In genomic region chr10:59900939-59901338, GRCm38 (mm10) we compare ENCODE assay signal across 9 mouse cellular contexts. TPM values are rescaled to one million over a fixed set of nuclear protein-coding genes. Genes with fewer than 3 reads are reported as not detected.
A peak's percentile ranks its signal among the peaks of the same experiment; 100 is the strongest.
DNase-seq lines count a peak whose midpoint lies in the region; ATAC-seq and TF ChIP-seq lines count a peak whose summit lies in the region.
"Had no signal": no experiment of that assay in that cellular context is flagged by ENCODE, and none has a peak within 500 bp of the region (broad histone marks: within the 10 kb centered on the region; RNA-seq: fewer than 3 reads in every experiment).

No protein-coding gene starts in this region.

- no peaks in the 10 kb centered on the region for H3K9me3 ChIP-seq in heart, embryonic 13.5 days
- no peaks in the 10 kb centered on the region for H3K9me3 ChIP-seq in liver, postnatal 0 days (ENCODE audit: low read length)
- H3K9me3 ChIP-seq: neural tube, embryonic 12.5 days had no signal

- peaks cover 28% of the 10 kb centered on the region for H3K36me3 ChIP-seq in heart, embryonic 13.5 days
- peaks cover 27% of the 10 kb centered on the region for H3K36me3 ChIP-seq in liver, postnatal 0 days (replicated peaks; ENCODE audit: insufficient read depth, low read length)

- intact Hi-C loops in left cerebral cortex, postnatal 25 days (cut with DNase I) = no loop called here

- H3K4me2 ChIP-seq in heart, embryonic 13.5 days = no peak overlapping the region
- H3K4me2 ChIP-seq in liver, postnatal 0 days (ENCODE audit: low read depth, low read length) = no peak overlapping the region
- H3K4me2 ChIP-seq: neural tube, embryonic 12.5 days had no signal

- H3K27me3 ChIP-seq in heart, embryonic 13.5 days (replicated peaks) = no peaks in the 10 kb centered on the region
- no peaks in the 10 kb centered on the region for H3K27me3 ChIP-seq in liver, postnatal 0 days (ENCODE audit: insufficient read depth, low read length)
- H3K27me3 ChIP-seq: neural tube, embryonic 12.5 days had no signal

- TF ChIP-seq EP300 in liver, postnatal 0 days (IDR thresholded peaks at IDR 0.05; ENCODE audit: low read depth) = no peak

- no peak for ATAC-seq in heart, embryonic 13.5 days (ENCODE audit: extremely low read depth, insufficient number of reproducible peaks, low FRiP score, low TSS enrichment)
- ATAC-seq in liver, postnatal 0 days = no peak

- peaks cover 74% of the 10 kb centered on the region for H3K4me1 ChIP-seq in heart, embryonic 13.5 days
- H3K4me1 ChIP-seq in liver, postnatal 0 days (ENCODE audit: insufficient read depth) = peaks cover 42% of the 10 kb centered on the region

- H3K9ac ChIP-seq in heart, embryonic 13.5 days = no peak overlapping the region
- H3K9ac ChIP-seq in liver, postnatal 0 days (replicated peaks) = no peak overlapping the region
- H3K9ac ChIP-seq: neural tube, embryonic 12.5 days had no signal

- DNase-seq in embryo, embryonic 11 days = peak; percentile 27
- DNase-seq in embryo, embryonic 10 days (ENCODE audit: low spot score) = no peak
- peak; percentile 66 for DNase-seq in CD4-positive helper T cell, adult 2 months (ENCODE audit: low read depth, low spot score)
- DNase-seq in liver, postnatal 0 days = no peak
- DNase-seq in thymus, postnatal 4 days = peak; percentile 66
- no peak for DNase-seq in ovary, postnatal 14 days (ENCODE audit: low spot score)
- DNase-seq in left cerebral cortex, postnatal 25 days (ENCODE audit: low spot score in 2 of 2) = no peak

- WGBS in heart, embryonic 13.5 days = 22% methylated on average over 4 of the region's 4 CpGs
- 56% methylated on average over 4 of the region's 4 CpGs for WGBS in liver, postnatal 0 days (ENCODE audit: insufficient replicate concordance)

- peak overlapping the region; percentile 97 for H3K27ac ChIP-seq in heart, embryonic 13.5 days (replicated peaks)
- peak overlapping the region; percentile 94 for H3K27ac ChIP-seq in liver, postnatal 0 days (ENCODE audit: low read depth)

- no peak for TF ChIP-seq CTCF in liver, postnatal 0 days (IDR thresholded peaks at IDR 0.05; ENCODE audit: low read depth)

- H3K4me3 ChIP-seq in heart, embryonic 13.5 days = no peak overlapping the region
- no peak overlapping the region for H3K4me3 ChIP-seq in liver, postnatal 0 days (ENCODE audit: low read depth, low read length)
- H3K4me3 ChIP-seq: neural tube, embryonic 12.5 days had no signal

RNA-seq across cellular contexts. Expression of gene Dnajb12, which starts 21.6 kb away (rescaled TPM):
- polyA plus RNA-seq in heart, embryonic 13.5 days (2015; fragmentation: Nextera tagmentation; extraction: Ambion mirVana) = 22.9 and 23.7 TPM in 2 replicates
- polyA plus RNA-seq in liver, postnatal 0 days (2015; fragmentation: Nextera tagmentation; extraction: Ambion mirVana) = 15.5 and 17.0 TPM in 2 replicates
- 10 to 100 TPM; 49.7 to 52.8 TPM for total RNA-seq in left cerebral cortex, postnatal 25 days (2021)

RNA-seq across cellular contexts. Expression of gene Ddit4, which starts 50.7 kb away (rescaled TPM):
- 19.7 and 24.5 TPM in 2 replicates for polyA plus RNA-seq in heart, embryonic 13.5 days (2015; fragmentation: Nextera tagmentation; extraction: Ambion mirVana)
- polyA plus RNA-seq in liver, postnatal 0 days (2015; fragmentation: Nextera tagmentation; extraction: Ambion mirVana) = 3.6 and 5.2 TPM in 2 replicates
- 10 to 100 TPM; 40.8 to 42.6 TPM for total RNA-seq in left cerebral cortex, postnatal 25 days (2021)

Comparison
In these comparisons a context has a peak if more than half of its experiments do, and no peak if none do; other contexts are left out.
1. DNase-seq: peak in embryo, embryonic 11 days (single experiment), CD4-positive helper T cell, adult 2 months (single experiment) and thymus, postnatal 4 days (single experiment); none in embryo, embryonic 10 days (single experiment), liver, postnatal 0 days (single experiment), ovary, postnatal 14 days (single experiment) and left cerebral cortex, postnatal 25 days (0 of 2).